Mouse (Mus musculus) adipocyte (in vitro differentiated cells): Measurements from ENCODE around the gene Ifna15.
A peak's percentile ranks its signal among the peaks of the same experiment; 100 is the strongest.
"Not testable (repeated sequence)": the region's sequence is repeated elsewhere in the genome, so short reads cannot be mapped to it uniquely, and the experiment has no call there.

Experiments
- DNase-seq: peaks from one replicate; pipeline ENCODE4 v3.0.0-alpha.2; 2016; ENCODE audit warnings: low spot score

Gene Ifna15

DNA sequence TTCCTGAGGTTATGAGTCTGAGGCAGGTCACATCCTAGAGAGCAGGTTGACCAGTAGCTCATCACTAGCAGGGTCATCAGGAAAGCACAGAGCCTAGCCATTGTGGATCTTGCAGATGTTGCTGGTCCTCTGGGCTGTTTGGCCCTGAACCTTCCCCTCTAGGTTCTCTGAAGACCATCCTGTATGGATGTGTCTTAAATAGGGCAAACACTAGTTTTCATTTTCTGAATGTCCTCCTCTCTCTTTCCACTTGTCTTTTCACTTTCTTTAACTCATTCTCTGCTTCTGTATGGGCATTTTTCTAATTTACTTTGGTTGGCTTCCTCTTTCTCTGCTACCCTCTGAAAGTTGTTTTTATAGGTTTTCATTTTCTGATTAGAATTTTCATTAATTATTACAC, at the start of gene Ifna15:
Ifna15 (minus strand) TSS at position 101 of the 400 bp plus-strand sequence.
- not testable (repeated sequence) for DNase-seq

DNA sequence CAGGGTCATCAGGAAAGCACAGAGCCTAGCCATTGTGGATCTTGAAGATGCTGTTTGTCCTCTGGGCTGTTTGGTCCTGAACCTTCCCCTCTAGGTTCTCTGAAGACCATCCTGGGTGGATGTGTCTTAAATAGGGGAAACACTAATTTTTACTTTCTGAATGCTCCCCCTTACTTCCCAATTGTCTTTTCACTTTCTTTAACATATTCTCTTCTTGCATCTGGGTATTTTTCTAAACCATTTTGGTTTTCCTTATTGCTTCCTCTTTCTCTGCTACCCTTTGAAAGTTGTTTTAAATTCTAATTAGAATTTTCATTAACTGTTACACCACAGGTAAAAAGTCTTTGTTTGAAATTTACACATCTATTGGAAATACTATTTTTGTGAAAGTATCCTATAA, 45.2 kb upstream of the Ifna15 start, which contains the start of gene Ifna12:
Ifna12 (minus strand) TSS at position 101 of the 400 bp plus-strand sequence.
- no peak for DNase-seq

DNA sequence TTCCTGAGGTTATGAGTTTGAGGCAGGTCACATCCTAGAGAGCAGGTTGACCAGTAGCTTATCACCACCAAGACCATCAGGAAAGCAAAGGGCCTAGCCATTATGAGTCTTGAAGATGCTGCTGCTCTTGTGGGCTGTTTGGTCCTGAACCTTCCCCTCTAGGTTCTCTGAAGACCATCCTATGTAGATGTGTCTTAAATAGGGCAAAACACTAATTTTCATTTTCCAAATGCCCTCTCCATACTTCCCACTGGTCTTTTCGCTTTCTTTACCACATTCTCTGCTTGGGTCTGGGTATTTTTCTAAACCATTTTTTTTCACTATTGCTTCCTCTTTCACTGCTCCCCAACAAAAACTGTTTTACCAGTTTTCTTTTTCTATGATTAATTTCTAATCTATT, 34.2 kb upstream of the Ifna15 start, which contains the start of gene Ifna9:
Ifna9 (minus strand) TSS at position 101 of the 400 bp plus-strand sequence.
- no peak for DNase-seq

DNA sequence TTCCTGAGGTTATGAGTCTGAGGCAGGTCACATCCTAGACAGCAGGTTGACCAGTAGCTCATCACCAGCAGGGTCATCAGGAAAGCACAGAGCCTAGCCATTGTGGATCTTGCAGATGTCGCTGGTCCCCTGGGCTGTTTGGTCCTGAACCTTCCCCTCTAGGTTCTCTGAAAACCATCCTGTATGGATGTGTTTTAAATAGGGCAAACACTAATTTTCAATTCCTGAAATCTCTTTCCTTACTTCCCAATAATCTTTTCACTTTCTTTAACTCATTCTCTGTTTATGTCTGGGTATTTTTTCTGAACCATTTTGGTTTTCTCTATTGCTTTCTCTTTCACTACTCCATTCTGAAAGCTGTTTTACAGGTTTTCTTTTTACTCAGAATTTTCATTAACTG, 13.7 kb upstream of the Ifna15 start, which contains the start of gene Ifna14:
Ifna14 (minus strand) TSS at position 101 of the 400 bp plus-strand sequence.
- no peak for DNase-seq

DNA sequence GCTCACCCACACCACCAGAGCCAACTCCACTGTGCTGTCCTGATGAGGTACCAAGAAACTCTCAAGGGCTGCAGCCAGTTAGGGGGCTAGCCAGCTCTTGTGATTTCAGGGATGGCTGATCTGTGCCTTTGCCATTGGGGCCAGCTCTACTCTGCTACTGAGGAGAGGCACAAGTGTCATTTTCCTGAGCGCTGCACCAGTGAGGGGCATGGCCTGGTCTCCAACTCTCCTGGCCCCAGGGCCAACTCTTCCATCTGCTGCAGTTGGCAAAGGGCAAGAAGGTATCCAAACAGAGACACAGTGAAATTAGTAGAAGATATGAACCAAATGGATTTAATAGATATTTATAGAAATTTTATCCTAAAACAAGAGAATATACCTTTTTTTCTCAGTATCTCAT, 3.7 kb upstream of the Ifna15 start:
- no peak for DNase-seq

DNA sequence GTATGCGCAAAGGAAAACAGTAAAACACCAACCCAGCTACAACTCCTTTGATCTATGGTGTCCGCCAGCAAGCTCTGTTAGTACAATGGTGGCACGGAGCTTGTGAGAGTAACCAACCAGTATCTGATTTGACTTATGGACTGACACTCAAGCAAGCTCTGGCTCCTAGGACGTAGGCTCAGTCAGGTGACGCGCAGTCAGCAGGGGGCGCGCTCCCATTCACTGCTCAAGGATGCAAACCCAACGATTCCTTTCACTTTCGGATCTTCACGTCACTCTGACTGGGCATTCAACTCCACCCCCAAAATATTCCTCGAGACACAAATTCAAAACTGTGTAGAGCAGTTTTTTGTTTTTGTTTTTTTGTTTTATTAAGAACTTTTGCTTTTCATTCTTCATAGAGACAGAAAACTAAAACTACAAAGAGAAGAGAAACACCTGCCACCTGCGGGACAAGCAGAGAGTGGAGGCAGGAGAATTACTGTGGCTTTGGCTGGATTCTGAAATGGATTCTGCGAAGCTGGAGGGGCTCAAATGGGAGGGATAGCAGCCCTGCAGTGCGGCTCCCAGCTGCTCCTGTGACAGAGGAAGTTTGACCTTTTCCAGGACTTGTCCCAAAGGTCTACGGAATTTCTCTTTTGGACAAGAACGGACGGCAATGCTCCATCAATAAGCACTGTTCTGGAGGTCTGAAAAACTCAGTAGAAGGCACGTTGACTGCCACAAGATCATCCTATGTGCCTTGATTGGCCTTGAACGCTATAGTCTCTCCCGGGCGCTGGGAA, 7.7 kb downstream of the Ifna15 start:
- peak; percentile 75 for DNase-seq

DNA sequence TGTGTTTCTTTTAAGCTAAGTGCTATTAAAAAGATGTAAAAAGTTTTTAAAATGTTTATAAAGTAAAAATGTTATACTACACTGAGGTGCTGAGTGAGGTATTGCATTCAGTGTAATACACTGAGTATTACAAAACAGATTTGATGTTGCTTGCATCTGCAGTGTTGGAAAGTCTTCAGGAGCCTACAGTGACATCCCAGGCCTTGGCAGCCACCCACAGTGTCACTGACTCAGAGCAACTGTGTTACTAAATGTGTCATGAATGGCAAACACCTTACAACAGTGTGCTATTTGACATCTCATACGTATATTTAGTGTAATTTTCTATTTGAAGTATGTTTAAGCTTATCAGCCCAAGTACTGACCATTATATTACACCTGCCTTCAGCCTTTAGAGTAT, 10.1 kb downstream of the Ifna15 start:
- no peak for DNase-seq

DNA sequence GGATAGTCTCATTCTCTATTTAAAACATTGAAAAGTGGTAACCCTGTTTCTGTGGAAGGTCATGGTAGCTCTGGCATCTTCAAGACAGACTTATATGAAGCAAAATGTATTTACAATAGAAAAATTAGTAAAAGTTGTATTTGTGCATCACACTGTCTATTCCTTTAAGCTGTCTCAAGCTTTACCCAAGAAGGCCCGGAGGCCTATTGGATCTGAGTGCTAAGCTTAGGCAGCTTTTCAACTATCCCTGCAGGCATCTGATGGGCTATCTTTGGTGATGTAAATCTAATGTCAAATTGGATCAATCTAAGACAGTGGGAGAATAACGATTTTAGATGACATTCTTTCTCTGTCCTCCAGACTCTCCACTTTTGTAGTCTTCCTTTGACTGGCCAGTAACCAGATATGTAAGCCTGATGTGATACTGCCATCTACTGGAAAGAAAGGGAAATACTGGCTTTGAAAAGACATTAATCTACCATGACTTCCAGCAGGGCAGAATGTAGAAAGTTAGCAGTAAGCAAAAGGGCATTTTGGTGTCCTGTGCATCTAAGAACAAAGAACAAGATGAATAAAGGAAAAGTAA, 14.3 kb downstream of the Ifna15 start:
- peak; percentile 87 for DNase-seq

DNA sequence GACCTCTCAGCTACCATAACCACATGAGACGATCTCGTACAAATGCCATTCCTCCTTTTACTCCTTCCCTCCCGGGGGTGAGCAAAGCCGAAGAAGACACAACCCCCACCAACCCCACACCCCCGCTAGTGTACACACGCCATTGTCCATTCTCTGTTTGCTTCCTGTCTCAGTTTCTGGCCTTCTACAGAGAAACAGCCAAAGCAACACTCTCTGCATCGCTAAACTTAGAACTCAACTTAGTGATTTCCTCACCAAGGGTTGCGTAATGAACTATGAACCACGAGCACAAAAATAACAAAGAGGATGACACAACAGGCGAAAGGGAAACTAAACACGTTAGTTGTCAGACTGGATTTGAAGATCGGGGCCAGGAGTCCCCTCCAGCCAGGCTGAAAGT, 20.7 kb downstream of the Ifna15 start:
- DNase-seq = peak; percentile 94

DNA sequence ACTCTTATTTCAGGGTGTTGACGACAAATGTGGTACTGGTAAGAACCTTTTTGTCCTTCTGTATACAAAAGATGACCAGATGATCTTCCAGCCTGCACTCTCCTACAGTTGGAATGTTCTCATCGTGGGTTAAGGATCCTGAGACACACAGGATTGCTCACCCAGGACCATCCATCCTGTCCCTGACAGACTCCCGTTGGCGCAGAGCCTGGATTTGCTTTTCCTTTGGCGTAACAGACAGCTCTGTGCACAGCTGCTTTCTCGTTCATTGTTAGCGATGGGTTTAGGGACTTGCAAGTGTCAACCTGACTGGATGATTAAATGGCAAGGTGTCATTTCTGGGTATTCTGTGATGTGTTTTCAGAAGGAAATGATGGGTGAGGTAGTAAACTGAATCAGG, 21.4 kb downstream of the Ifna15 start:
- DNase-seq = peak; percentile 61

DNA sequence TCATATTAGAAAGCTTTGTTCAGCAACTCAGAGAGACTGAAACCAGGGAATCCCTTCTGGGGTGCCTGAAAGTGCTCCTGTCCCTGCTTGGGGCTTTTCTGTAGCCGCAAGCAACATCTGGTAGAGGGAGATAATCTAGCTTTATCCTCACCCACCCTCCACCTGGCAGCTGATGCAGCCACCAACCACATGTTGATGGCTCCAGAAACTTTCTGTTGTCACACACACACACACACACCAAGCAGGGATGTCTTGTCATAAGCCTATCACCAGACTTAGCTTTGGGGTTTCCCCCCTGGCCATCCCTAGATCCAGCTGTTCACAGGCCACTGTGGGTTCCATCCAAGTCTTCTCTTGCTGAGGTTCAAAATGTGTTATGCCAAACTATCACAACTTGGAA, 22.3 kb downstream of the Ifna15 start:
- no peak for DNase-seq

DNA sequence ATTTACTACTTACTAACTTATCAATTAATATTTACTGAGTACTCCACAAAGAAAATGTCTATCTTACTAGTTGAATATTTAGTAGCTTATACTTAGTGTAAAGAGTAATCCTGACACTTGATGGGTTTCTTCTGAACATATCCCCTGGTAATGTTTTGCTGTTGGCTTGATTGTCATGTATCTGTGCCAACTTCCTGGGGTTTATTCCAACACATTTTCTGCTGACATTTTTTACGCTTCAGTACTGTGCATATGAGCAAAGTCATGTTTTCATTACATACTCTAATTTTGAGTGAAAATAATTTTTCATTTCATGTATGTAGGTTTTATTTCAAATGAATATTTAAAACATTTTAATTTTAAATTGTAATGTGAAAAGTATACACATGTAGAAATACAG, 23.1 kb downstream of the Ifna15 start:
- DNase-seq = peak; percentile 26

DNA sequence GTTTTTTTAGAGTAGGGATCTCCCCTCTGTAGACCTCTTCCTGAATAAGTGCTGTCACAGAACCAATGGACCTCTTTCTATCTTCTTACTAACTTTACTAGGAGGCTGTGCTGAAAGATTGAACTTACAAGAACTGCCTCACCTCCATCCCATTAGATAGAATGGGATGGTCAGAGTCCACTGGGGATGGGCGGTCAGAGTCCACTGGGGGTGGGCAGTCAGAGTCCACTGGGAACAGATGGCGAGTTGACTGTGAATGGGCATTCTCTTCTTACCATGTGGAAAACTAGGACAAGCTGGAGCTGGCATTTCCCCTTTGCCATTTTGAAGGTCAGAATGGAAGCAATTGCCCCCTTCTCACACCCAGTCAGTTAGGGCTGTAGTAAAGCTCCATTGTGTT, 24.5 kb downstream of the Ifna15 start:
- no peak for DNase-seq

DNA sequence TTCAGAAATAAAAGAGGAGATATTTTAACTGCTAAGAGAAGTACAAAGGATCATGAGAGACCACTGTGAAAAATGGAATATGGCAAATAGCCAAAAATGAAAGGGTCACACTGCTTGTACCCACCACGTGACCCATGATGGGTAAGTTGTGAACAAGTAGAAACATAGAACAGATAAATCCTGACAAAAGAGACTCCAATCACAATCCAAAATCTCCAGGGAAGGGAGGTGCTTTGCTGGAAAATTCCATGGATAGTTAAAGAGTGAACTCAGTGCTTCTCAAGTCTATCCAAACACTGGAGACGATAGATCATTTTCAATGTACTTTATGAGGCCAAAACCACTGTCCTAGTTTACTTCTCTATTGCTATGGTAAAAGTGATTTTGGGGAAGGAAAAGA, 27.2 kb downstream of the Ifna15 start:
- no peak for DNase-seq

DNA sequence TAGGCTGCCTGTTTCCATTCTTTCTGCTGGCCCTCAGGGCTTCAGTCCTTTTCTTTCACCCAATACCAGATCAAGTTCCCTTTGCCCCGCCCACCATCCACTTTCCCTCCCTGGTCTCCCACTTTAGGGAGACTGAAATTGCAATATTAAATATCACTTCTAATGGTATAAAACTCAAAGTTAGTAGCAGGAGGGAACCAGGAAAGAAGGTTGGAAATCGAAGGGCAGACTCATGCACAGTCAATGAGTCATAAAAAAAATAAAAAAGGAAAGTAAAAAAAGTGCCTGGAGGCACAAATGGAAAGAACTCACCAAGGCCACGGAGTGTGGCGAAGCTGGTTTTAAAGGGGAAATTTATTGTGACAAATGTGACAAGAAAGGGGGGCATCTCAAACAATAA, 27.8 kb downstream of the Ifna15 start:
- no peak for DNase-seq

DNA sequence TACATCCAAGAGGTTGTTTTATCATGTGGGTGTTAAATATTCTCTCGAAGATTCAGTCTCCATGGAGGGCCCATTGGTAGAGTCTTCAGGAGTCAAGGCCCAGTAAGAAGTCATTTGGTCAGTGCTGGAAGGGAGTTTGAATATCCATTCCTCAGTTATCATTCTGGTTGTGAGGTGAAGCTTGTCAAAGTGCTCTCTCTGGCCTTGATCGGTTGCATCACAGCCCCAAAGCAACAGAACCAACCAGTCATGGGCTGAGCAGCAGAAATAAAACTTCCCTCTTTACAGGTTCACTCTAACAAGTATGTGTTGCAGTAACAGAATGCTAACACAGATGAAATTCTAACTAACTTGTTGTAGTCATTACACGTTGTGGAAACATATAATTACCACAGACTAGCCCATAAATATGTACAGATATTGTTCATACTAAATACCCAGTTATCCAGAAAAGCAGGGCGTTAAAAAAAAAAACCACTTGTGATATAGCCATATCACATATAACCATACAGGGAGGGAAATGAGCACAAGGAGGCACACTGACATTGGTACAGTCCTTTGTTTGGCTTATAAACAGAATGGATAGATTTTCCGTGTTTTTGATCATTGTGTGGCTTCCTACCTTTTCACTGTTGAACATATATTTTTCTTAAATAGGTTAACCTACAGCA, 31.5 kb downstream of the Ifna15 start:
- no peak for DNase-seq

DNA sequence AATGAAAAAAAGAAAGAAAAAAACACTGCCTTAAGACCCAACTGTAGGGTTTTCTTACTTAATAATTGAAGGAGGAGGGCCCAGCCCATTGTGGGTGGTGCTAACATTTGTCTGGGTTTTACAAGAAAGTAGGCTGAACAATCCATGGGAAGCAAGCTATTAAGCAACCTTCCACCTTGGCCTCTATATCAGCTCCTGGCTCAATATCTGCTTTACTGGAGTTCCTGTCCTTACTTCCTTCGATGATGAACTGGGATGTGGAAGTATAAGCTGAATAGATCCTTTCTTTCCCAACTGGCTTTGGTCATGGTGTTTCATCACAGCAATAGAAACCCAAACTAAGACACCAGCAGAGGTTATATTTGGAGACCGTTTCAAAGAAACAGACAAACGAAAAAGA, 32.7 kb downstream of the Ifna15 start:
- DNase-seq = peak; percentile 49

DNA sequence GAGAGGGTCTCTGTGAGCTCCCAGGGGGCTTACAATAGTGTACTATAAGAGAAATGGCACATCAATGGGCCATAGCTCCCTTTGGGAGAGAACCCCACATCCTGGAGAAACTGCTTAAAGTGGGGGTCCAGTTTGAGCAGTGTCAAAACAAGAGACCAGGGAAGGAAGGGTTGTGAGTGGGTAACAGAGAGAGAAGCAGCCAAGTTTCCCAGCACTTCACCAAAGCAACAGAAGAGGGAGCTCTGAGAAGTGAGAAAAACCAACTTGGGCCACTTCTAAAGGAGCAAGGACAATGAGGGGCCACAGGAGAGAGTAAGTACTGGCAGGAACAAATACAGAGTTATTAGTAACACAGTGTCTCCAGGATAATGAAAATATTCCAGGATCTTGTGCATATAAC, 34.8 kb downstream of the Ifna15 start:
- DNase-seq = peak; percentile 44

DNA sequence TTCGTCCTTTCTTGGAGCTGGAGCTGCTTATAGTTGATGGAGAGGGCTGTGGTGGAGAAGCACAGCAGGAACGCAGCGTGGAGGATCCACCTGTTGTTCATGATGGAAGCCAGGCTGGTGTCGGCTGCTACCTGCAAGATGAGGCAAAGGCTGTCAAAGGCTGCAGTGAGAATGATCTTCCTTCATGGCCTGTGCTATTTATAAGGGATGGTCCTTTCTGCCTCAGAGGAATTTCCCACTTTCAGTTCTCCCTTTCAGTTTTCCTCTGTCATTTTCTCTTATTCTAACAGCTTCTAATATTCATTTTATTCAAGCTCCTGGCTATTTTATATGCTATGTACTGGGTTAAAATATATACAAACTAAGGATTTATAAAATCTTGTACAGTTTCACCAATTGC, 35.4 kb downstream of the Ifna15 start, which contains the start of gene Ifnb1:
Ifnb1 (minus strand) TSS at position 101 of the 400 bp plus-strand sequence.
- DNase-seq = no peak

DNA sequence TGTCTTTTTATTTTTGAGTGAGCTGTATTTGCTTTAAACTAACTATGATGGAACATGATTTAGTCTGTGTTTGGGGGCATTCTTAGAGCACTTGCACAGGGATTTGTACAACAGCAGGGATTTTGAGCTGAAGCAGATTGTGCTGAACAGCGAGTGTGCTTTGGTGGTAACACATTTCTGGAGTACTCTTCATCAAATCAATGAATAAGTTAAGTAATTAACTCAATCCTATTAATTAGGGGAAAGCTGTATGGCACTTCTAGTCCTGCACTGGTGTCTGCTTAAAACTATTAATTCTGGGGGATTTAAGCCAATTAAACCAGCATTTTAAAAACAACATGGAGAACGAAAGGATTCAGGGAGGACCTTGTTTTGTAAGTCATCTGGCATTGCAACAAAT, 40.1 kb downstream of the Ifna15 start:
- DNase-seq = no peak

DNA sequence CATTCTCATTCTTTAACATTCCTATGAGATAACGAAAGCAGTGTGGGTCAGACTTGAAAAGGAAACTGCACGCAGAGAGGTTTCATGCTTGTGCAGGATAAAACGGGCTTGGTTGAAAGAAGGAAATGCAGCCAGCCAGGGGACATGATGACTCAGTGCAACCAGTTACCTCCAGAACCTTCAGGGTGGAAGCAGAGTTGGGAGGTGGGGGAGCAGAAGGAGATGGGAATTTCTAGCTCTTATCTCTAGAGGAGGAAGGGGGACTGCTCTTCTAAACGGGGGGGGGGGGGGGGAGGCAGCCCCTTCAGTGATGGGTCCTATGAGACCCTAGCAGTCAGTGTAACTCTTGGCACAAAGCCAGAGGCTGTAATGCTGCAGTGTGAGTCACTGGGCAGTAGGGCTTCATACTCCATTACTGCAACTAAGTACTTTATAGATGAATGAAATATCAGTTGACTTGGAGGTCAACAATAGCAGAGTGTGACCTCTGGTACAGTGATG, 42.3 kb downstream of the Ifna15 start:
- DNase-seq = peak; percentile 23

DNA sequence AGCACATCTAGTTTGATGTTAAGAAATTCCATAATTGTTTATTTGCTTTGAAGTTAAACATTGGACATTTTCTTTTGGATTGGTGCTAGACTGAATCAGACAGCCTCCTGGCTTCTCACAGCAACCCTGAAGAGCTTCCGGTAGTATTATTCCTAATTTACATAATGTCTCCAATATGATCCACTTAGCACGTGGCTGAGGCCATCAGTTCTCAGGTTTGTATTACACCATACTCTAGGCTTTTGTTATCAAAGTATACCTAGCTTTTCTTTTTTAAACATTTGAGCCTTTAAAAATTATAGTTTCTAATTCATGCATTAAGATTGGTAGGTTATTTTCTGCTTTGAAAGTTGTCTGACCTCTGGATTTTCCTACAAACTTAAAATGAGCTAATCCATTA, 42.8 kb downstream of the Ifna15 start:
- no peak for DNase-seq

DNA sequence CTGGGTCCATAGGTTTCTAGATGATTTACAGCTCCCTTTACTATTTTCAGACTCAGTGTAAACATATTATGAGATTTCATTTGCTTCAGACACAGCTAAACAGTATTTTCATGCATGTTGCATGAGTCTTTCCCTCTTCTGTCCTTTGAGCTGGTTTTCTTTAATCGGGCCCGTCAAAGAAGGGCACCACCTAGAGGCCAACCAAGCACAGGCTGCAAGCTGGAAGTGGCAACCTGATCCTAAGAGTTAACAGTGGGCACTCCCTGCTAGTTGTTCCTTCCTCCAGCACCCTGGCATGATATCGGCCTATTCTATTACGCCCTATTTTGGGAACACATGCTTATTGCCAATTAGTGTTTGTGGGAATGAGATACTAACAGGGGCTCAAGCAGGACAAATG, 43.6 kb downstream of the Ifna15 start:
- DNase-seq = peak; percentile 63
